Mouse (Mus musculus) neural tube, embryonic 11.5 days (tissue): ENCODE data around the gene Tesk2. TPM values are rescaled to one million over a fixed set of nuclear protein-coding genes. Genes with fewer than 3 reads are reported as not detected.

Source experiments
- ATAC-seq: fragments of 200-750 bp; cut with Nextera tagmentation; 2 replicates; pipeline ENCODE4 v1.8.0; 2017; ENCODE audit warnings: moderate number of reproducible peaks, mild to moderate bottlenecking, moderate TSS enrichment, moderate library complexity; ENCODE audit not compliant: insufficient read depth, low FRiP score, low TSS enrichment
- DNase-seq: peaks from one replicate; pipeline ENCODE4 v3.0.0-alpha.2; 2015; ENCODE audit warnings: low spot score
- H3K27ac ChIP-seq: fragments of 300-500 bp; sonication (generic); 2 replicates; pipeline ENCODE4 v1.5.1; 2014; ENCODE audit warnings: low read depth, mild to moderate bottlenecking, low read length
- H3K27me3 ChIP-seq: fragments of 300-500 bp; sonication (generic); 2 replicates; pipeline ENCODE4 v1.6.1; 2014; ENCODE audit warnings: mild to moderate bottlenecking, low read length, mixed read lengths; ENCODE audit not compliant: control insufficient read depth, insufficient read depth
- H3K36me3 ChIP-seq: fragments of 300-500 bp; sonication (generic); 2 replicates; pipeline ENCODE4 v1.6.1; 2014; ENCODE audit warnings: mild to moderate bottlenecking, low read length, moderate library complexity, mixed read lengths; ENCODE audit not compliant: control insufficient read depth, insufficient read depth
- H3K4me1 ChIP-seq: fragments of 300-500 bp; sonication (generic); 2 replicates; pipeline ENCODE4 v1.6.1; 2014; ENCODE audit warnings: low read length, mixed read lengths; ENCODE audit not compliant: control insufficient read depth, insufficient read depth
- H3K4me2 ChIP-seq: fragments of 300-500 bp; sonication (generic); 2 replicates; pipeline ENCODE4 v1.6.1; 2014; ENCODE audit warnings: low read depth, mild to moderate bottlenecking, moderate library complexity
- H3K4me3 ChIP-seq: fragments of 300-500 bp; sonication (generic); 2 replicates; pipeline ENCODE4 v1.5.1; 2014; ENCODE audit warnings: low read depth, low read length
- H3K9ac ChIP-seq: fragments of 300-500 bp; sonication (generic); 2 replicates; pipeline ENCODE4 v1.6.1; 2014; ENCODE audit warnings: mild to moderate bottlenecking, low read length
- H3K9me3 ChIP-seq: fragments of 300-500 bp; sonication (generic); 2 replicates; pipeline ENCODE4 v1.6.1; 2016; ENCODE audit warnings: low read length; ENCODE audit not compliant: control insufficient read depth
- WGBS: fragments of 180-500 bp; shearing (Covaris S2); extraction: QIAGEN DNeasy Blood & Tissue Kit; methylation state at CpG from one replicate; pipeline ENCODE4 v1.1.7; 2014; 5-methylcytosine and 5-hydroxymethylcytosine counted together
- polyA plus RNA-seq: library from polyadenylated mRNA; unstranded; fragments of >200 nt; fragmentation: Nextera tagmentation; extraction: Ambion mirVana; gene quantifications from 2 replicates; pipeline ENCODE4 v1.2.1, GENCODE M21; 2014

Gene Tesk2
- polyA plus RNA-seq, 1 experiment from 2014 or later, result 9.8 TPM

- no peak overlapping the region for H3K27ac ChIP-seq
- no peak for DNase-seq
Observed at GRCm38 (mm10) chr4:116768510-116768909, 47.8 kb downstream of the Tesk2 start.

GRCm38 (mm10) chr4:116769060-116769459, 48.3 kb downstream of the Tesk2 start:
- Histone ChIP-seq H3K36me3 (no peaks in the 10 kb centered on the region), H3K9me3 (no peaks in the 10 kb centered on the region), H3K9ac (no peak overlapping the region), H3K4me1 (no peaks in the 10 kb centered on the region), H3K27me3 (no peaks in the 10 kb centered on the region), H3K4me3 (no peak overlapping the region), H3K4me2 (no peak overlapping the region), H3K27ac (no peak overlapping the region)
- ATAC-seq, result no peak
- DNase-seq, result no peak

More at GRCm38 (mm10) chr4:116768510-116768909, 47.8 kb downstream of the Tesk2 start:
- no peaks in the 10 kb centered on the region for H3K9me3 ChIP-seq
- no peaks in the 10 kb centered on the region for H3K27me3 ChIP-seq
- no peak for ATAC-seq
- H3K4me2 ChIP-seq, result no peak overlapping the region
- H3K4me3 ChIP-seq, result no peak overlapping the region
- H3K36me3 ChIP-seq, result no peaks in the 10 kb centered on the region
- H3K4me1 ChIP-seq, result no peaks in the 10 kb centered on the region
- 89% methylated on average over 5 of the region's 5 CpGs for WGBS
- H3K9ac ChIP-seq, result no peak overlapping the region

- Histone ChIP-seq H3K4me2 (no peak overlapping the region), H3K27me3 (no peaks in the 10 kb centered on the region), H3K36me3 (no peaks in the 10 kb centered on the region), H3K27ac (no peak overlapping the region), H3K4me3 (no peak overlapping the region), H3K4me1 (no peaks in the 10 kb centered on the region), H3K9me3 (no peaks in the 10 kb centered on the region), H3K9ac (no peak overlapping the region)
- ATAC-seq (no peak), DNase-seq (no peak)
- 94% methylated on average over 5 of the region's 5 CpGs for WGBS
Observed at GRCm38 (mm10) chr4:116776391-116776790, 55.6 kb downstream of the Tesk2 start.

- Histone ChIP-seq H3K4me3 (no peak overlapping the region), H3K27ac (no peak overlapping the region), H3K4me1 (peaks cover 2% of the 10 kb centered on the region), H3K36me3 (no peaks in the 10 kb centered on the region), H3K4me2 (no peak overlapping the region), H3K9me3 (no peaks in the 10 kb centered on the region), H3K9ac (no peak overlapping the region), H3K27me3 (no peaks in the 10 kb centered on the region)
- DNase-seq, result no peak
- WGBS, result 85% methylated on average over 3 of the region's 3 CpGs
- ATAC-seq, result no peak
Observed at GRCm38 (mm10) chr4:116777079-116777478, 56.3 kb downstream of the Tesk2 start.

- Histone ChIP-seq H3K36me3 (no peaks in the 10 kb centered on the region), H3K27ac (no peak overlapping the region), H3K27me3 (no peaks in the 10 kb centered on the region), H3K4me1 (peaks cover 8% of the 10 kb centered on the region), H3K4me3 (no peak overlapping the region), H3K4me2 (no peak overlapping the region), H3K9me3 (no peaks in the 10 kb centered on the region), H3K9ac (no peak overlapping the region)
- WGBS, result 82% methylated on average over 2 of the region's 2 CpGs
- DNase-seq (no peak), ATAC-seq (no peak)
Observed at GRCm38 (mm10) chr4:116780541-116780940, 59.8 kb downstream of the Tesk2 start.

- peaks cover 8% of the 10 kb centered on the region for H3K4me1 ChIP-seq
- DNase-seq (no peak), ATAC-seq (no peak)
- 23% methylated on average over 2 of the region's 2 CpGs for WGBS
- H3K27ac ChIP-seq, result no peak overlapping the region
- H3K9me3 ChIP-seq, result no peaks in the 10 kb centered on the region
- no peak overlapping the region for H3K4me2 ChIP-seq
- no peak overlapping the region for H3K9ac ChIP-seq
- H3K4me3 ChIP-seq, result no peak overlapping the region
- H3K36me3 ChIP-seq, result no peaks in the 10 kb centered on the region
- H3K27me3 ChIP-seq, result no peaks in the 10 kb centered on the region
Observed at GRCm38 (mm10) chr4:116781366-116781765, 60.6 kb downstream of the Tesk2 start.

- Histone ChIP-seq H3K36me3 (no peaks in the 10 kb centered on the region), H3K9me3 (peaks cover 2% of the 10 kb centered on the region; the same call in 1 of the 2 replicates), H3K9ac (peak overlapping the region; percentile 47), H3K4me1 (peaks cover 8% of the 10 kb centered on the region), H3K27me3 (no peaks in the 10 kb centered on the region), H3K4me2 (peak overlapping the region; percentile 24), H3K4me3 (no peak overlapping the region), H3K27ac (no peak overlapping the region)
- ATAC-seq, result no peak
- DNase-seq, result peak; percentile 40
- WGBS, result 6% methylated on average over 8 of the region's 8 CpGs
Observed at GRCm38 (mm10) chr4:116782171-116782570, 61.4 kb downstream of the Tesk2 start.

- no peak overlapping the region for H3K4me3 ChIP-seq
- DNase-seq (no peak), ATAC-seq (no peak)
- no peak overlapping the region for H3K27ac ChIP-seq
- H3K4me2 ChIP-seq, result no peak overlapping the region
- WGBS, result 94% methylated on average over 1 of the region's 1 CpGs
- H3K4me1 ChIP-seq, result peaks cover 8% of the 10 kb centered on the region
- H3K27me3 ChIP-seq, result no peaks in the 10 kb centered on the region
- no peaks in the 10 kb centered on the region for H3K36me3 ChIP-seq
- H3K9me3 ChIP-seq, result peaks cover 2% of the 10 kb centered on the region; the same call in 1 of the 2 replicates
- no peak overlapping the region for H3K9ac ChIP-seq
Observed at GRCm38 (mm10) chr4:116786587-116786986, 65.8 kb downstream of the Tesk2 start.

GRCm38 (mm10) chr4:116787985-116788760, 67.4 kb downstream of the Tesk2 start:
- Histone ChIP-seq H3K4me3 (no peak overlapping the region), H3K27ac (no peak overlapping the region), H3K9me3 (peaks cover 2% of the 10 kb centered on the region; the same call in 1 of the 2 replicates), H3K9ac (no peak overlapping the region), H3K27me3 (no peaks in the 10 kb centered on the region), H3K4me1 (no peaks in the 10 kb centered on the region), H3K36me3 (no peaks in the 10 kb centered on the region), H3K4me2 (no peak overlapping the region)
- DNase-seq (no peak), ATAC-seq (no peak)
- WGBS, result 39% methylated on average over 7 of the region's 7 CpGs
